Mouse (Mus musculus): Measurements from ENCODE around the gene Phlda3. TPM values are rescaled to one million over a fixed set of nuclear protein-coding genes. Genes with fewer than 3 reads are reported as not detected.

Phlda3 gene
- total and polyA plus RNA-seq, 2 experiments from 2014 or later = 65.5 to 130 TPM

DNA sequence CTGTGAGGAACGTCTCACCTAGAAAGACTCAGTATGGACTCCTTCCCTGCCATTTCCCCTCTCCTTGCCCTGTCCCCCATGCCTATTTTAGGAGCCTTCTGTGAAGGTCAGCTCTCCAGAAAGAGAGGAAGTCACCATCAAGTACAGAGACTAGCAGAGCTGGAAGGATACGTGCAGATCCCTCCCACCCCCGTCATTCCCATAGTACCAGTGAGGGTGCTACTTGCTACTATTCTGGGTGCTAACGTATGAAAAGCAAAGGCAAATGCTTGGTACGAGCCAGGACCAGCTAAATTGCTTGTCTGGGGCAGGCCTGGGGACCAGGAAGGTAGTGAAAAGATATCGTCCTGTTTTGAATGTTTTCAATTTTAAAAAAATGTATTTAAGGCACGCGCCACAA, 8.6 kb upstream of the Phlda3 start:
- no peak for TF ChIP-seq EP300 (IDR thresholded peaks at IDR 0.05; ENCODE audit: low read depth)
- TF ChIP-seq CTCF (IDR thresholded peaks at IDR 0.05; ENCODE audit: low read depth) = no peak
- Histone ChIP-seq H3K27ac (ENCODE audit: low read depth) (no peak overlapping the region), H3K36me3 (replicated peaks; ENCODE audit: control insufficient read depth, insufficient read depth, low read length) (peaks cover under 1% of the 10 kb centered on the region; the same call in 1 of the 2 replicates), H3K27me3 (ENCODE audit: control insufficient read depth, insufficient read depth, low read length) (no peaks in the 10 kb centered on the region), H3K4me2 (ENCODE audit: low read depth, low read length) (no peak overlapping the region), H3K4me3 (ENCODE audit: low read depth, low read length) (no peak overlapping the region), H3K9me3 (replicated peaks; ENCODE audit: control insufficient read depth, low read length) (no peaks in the 10 kb centered on the region), H3K9ac (replicated peaks; ENCODE audit: low read depth, low read length) (no peak overlapping the region), H3K4me1 (ENCODE audit: control insufficient read depth, insufficient read depth) (peaks cover 8% of the 10 kb centered on the region; the same call in 1 of the 2 replicates)
- WGBS = 41% methylated on average over 8 of the region's 8 CpGs
- DNase-seq (ENCODE audit: low spot score) = no peak
- ATAC-seq (ENCODE audit: insufficient read depth, low read depth) = no peak

DNA sequence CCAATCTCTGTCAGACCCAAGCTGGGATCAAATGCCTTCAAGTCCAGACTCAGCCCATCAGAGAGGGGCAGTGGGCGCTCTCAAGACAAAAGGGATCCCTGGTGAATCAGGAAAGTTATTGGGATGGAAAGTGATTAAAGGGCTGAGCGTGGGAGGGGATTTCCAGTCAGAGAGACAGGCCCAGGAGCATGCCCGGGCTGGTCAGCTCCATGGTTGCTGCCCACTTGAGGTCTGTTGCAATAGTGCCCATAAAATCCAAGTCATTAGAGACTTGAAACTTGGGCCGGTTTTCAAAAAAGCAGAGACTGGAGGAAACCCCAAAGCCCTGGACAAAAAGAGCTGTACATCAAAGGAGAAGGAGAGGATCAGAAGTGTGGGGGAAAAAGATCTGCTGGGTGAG, 6.2 kb upstream of the Phlda3 start:
- TF ChIP-seq EP300 (IDR thresholded peaks at IDR 0.05; ENCODE audit: low read depth) = no peak
- no peak for TF ChIP-seq CTCF (IDR thresholded peaks at IDR 0.05; ENCODE audit: low read depth)
- ATAC-seq (ENCODE audit: insufficient read depth, low read depth) (no peak), DNase-seq (ENCODE audit: low spot score) (no peak)
- Histone ChIP-seq H3K9ac (replicated peaks; ENCODE audit: low read depth, low read length) (no peak overlapping the region), H3K36me3 (replicated peaks; ENCODE audit: control insufficient read depth, insufficient read depth, low read length) (no peaks in the 10 kb centered on the region), H3K4me2 (ENCODE audit: low read depth, low read length) (no peak overlapping the region), H3K4me1 (ENCODE audit: control insufficient read depth, insufficient read depth) (peaks cover 13% of the 10 kb centered on the region), H3K4me3 (ENCODE audit: low read depth, low read length) (no peak overlapping the region), H3K27ac (ENCODE audit: low read depth) (no peak overlapping the region), H3K27me3 (ENCODE audit: control insufficient read depth, insufficient read depth, low read length) (no peaks in the 10 kb centered on the region), H3K9me3 (replicated peaks; ENCODE audit: control insufficient read depth, low read length) (no peaks in the 10 kb centered on the region)
- WGBS = 83% methylated on average over 4 of the region's 4 CpGs

DNA sequence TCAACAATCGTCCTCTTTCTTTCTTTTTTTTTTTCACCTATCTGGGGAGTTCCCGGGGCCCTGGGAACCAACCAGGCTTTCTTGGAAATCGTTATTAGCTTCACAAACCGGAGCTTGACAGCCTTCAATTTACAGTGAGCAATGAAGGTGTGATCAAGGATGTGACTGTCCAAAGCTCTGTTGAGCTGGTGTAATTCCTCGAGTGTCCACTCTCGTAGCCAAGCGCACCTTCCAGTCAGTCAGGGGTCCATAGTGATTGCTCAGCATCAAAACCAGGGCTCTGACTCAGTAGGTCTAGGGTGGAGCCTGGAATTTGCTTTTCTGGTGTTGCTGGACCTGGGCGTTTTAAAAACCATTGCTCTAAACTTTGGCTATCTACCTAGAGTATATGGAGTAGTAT, 5.7 kb upstream of the Phlda3 start:
- no peaks in the 10 kb centered on the region for H3K9me3 ChIP-seq (replicated peaks; ENCODE audit: control insufficient read depth, low read length)
- H3K27ac ChIP-seq (ENCODE audit: low read depth) = no peak overlapping the region
- H3K4me3 ChIP-seq (ENCODE audit: low read depth, low read length) = no peak overlapping the region
- H3K27me3 ChIP-seq (ENCODE audit: control insufficient read depth, insufficient read depth, low read length) = no peaks in the 10 kb centered on the region
- peaks cover 16% of the 10 kb centered on the region for H3K4me1 ChIP-seq (ENCODE audit: control insufficient read depth, insufficient read depth)
- DNase-seq (ENCODE audit: low spot score) = no peak
- no peak overlapping the region for H3K9ac ChIP-seq (replicated peaks; ENCODE audit: low read depth, low read length)
- TF ChIP-seq CTCF (IDR thresholded peaks at IDR 0.05; ENCODE audit: low read depth) (peak; percentile 26), EP300 (IDR thresholded peaks at IDR 0.05; ENCODE audit: low read depth) (no peak)
- 61% methylated on average over 8 of the region's 8 CpGs for WGBS
- H3K36me3 ChIP-seq (replicated peaks; ENCODE audit: control insufficient read depth, insufficient read depth, low read length) = no peaks in the 10 kb centered on the region
- H3K4me2 ChIP-seq (ENCODE audit: low read depth, low read length) = no peak overlapping the region
- no peak for ATAC-seq (ENCODE audit: insufficient read depth, low read depth)

DNA sequence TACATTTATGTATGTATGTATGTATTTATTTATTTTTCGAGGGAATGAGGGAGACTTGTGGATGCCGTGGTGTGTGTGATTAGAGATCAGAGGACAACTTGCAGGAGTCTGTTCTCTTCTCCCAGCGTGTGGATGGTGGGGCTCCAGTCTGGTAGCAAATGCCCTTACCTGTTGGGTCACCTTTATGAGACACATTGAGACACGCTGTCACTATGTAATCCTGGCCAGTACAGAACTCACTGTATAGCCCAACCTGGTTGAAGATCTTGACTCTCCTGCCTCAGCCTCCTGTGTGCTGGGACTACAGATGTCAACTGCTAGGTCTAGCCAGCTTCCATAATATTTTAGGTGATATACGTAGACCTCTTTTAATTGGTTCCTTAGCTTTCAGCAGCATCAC, 4.2 kb upstream of the Phlda3 start:
- DNase-seq (ENCODE audit: low spot score) (no peak), ATAC-seq (ENCODE audit: insufficient read depth, low read depth) (no peak)
- Histone ChIP-seq H3K27ac (ENCODE audit: low read depth) (no peak overlapping the region), H3K9me3 (replicated peaks; ENCODE audit: control insufficient read depth, low read length) (no peaks in the 10 kb centered on the region), H3K27me3 (ENCODE audit: control insufficient read depth, insufficient read depth, low read length) (no peaks in the 10 kb centered on the region), H3K4me3 (ENCODE audit: low read depth, low read length) (no peak overlapping the region), H3K4me2 (ENCODE audit: low read depth, low read length) (no peak overlapping the region), H3K9ac (replicated peaks; ENCODE audit: low read depth, low read length) (no peak overlapping the region), H3K36me3 (replicated peaks; ENCODE audit: control insufficient read depth, insufficient read depth, low read length) (no peaks in the 10 kb centered on the region), H3K4me1 (ENCODE audit: control insufficient read depth, insufficient read depth) (peaks cover 15% of the 10 kb centered on the region)
- 88% methylated on average over 5 of the region's 5 CpGs for WGBS
- TF ChIP-seq CTCF (IDR thresholded peaks at IDR 0.05; ENCODE audit: low read depth) = no peak
- TF ChIP-seq EP300 (IDR thresholded peaks at IDR 0.05; ENCODE audit: low read depth) = no peak

DNA sequence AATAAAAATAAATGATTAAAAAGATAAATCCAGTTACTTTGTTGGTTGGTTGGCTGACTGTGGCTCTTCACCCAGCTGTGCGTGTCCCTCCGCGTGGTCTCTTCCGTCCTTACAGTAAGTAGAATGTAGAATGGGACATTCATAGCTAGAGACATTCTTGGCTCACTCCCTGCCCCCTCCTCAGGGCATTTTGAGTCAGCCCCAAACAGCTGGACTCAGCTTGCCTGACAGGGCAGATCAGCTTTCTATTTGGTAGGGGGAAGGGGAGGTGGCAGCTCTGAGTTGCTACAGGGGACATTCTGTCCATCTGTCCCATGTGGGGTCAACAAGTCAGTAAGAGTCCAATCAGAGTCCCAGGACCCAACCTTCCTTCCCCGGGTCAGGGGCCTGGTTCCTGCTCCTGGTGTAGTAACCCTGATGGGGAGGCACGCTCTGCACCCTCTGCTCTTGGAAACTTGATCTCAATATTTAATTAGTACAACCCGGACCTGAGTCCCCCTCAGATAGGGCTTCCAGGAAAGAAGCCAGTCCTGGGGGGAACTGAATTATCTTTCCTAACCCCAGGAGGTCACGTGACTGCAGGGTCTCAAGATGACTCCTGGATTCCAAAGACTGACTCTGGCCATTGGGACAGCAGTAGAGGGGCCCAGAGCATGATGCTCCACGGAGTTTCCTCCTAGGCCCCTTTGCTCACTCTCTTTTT, 2.3 kb upstream of the Phlda3 start:
- no peak for DNase-seq (ENCODE audit: low spot score)
- 67% methylated on average over 9 of the region's 9 CpGs for WGBS
- ATAC-seq (ENCODE audit: insufficient read depth, low read depth) = no peak

DNA sequence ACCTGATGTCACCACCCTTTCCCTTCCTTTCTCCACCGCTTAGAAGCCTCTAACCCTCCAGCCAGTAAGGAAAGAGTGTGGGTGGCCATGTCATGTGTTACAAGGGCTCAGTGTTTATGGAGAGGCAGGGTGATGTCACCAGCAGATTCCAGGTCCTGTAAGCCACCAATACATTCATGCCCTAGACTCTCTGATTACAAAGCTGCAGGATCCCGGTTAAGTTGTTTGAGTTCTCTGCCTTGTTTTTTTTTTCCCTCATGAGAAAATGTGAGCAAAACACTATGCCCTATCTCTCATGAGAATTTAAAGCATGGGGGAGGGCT, 1.8 kb upstream of the Phlda3 start:
- no peaks in the 10 kb centered on the region for H3K27me3 ChIP-seq (ENCODE audit: control insufficient read depth, insufficient read depth, low read length)
- peaks cover 10% of the 10 kb centered on the region for H3K36me3 ChIP-seq (replicated peaks; ENCODE audit: control insufficient read depth, insufficient read depth, low read length)
- H3K9ac ChIP-seq (replicated peaks; ENCODE audit: low read depth, low read length) = no peak overlapping the region
- WGBS = 25% methylated on average over 2 of the region's 2 CpGs
- peaks cover 36% of the 10 kb centered on the region for H3K4me1 ChIP-seq (ENCODE audit: control insufficient read depth, insufficient read depth)
- 0 out of 2 replicates have a peak overlapping the region, but pooled peaks have one; percentile 35 for H3K27ac ChIP-seq (ENCODE audit: low read depth)
- peak; percentile 48 for DNase-seq (ENCODE audit: low spot score)
- no peaks in the 10 kb centered on the region for H3K9me3 ChIP-seq (replicated peaks; ENCODE audit: control insufficient read depth, low read length)
- no peak overlapping the region for H3K4me3 ChIP-seq (ENCODE audit: low read depth, low read length)
- TF ChIP-seq CTCF (IDR thresholded peaks at IDR 0.05; ENCODE audit: low read depth) = no peak
- no peak for TF ChIP-seq EP300 (IDR thresholded peaks at IDR 0.05; ENCODE audit: low read depth)
- no peak for ATAC-seq (ENCODE audit: insufficient read depth, low read depth)
- H3K4me2 ChIP-seq (ENCODE audit: low read depth, low read length) = no peak overlapping the region

More for the DNA sequence above, 2.3 kb upstream of the Phlda3 start:
- no peak overlapping the region for H3K9ac ChIP-seq (replicated peaks; ENCODE audit: low read depth, low read length)
- H3K36me3 ChIP-seq (replicated peaks; ENCODE audit: control insufficient read depth, insufficient read depth, low read length) = peaks cover 5% of the 10 kb centered on the region; the same call in 1 of the 2 replicates
- H3K4me2 ChIP-seq (ENCODE audit: low read depth, low read length) = no peak overlapping the region
- peak overlapping the region; percentile 11; the same call in 1 of the 2 replicates for H3K27ac ChIP-seq (ENCODE audit: low read depth)
- no peak overlapping the region for H3K4me3 ChIP-seq (ENCODE audit: low read depth, low read length)
- H3K4me1 ChIP-seq (ENCODE audit: control insufficient read depth, insufficient read depth) = peaks cover 30% of the 10 kb centered on the region
- no peaks in the 10 kb centered on the region for H3K9me3 ChIP-seq (replicated peaks; ENCODE audit: control insufficient read depth, low read length)
- no peaks in the 10 kb centered on the region for H3K27me3 ChIP-seq (ENCODE audit: control insufficient read depth, insufficient read depth, low read length)
- TF ChIP-seq EP300 (IDR thresholded peaks at IDR 0.05; ENCODE audit: low read depth) (no peak), CTCF (IDR thresholded peaks at IDR 0.05; ENCODE audit: low read depth) (no peak)
